Mouse (Mus musculus) NIH3T3 (cell line): ENCODE measurements around the gene Olfr390.

ENCODE experiments used
- DNase-seq: peaks from one replicate; pipeline ENCODE4 v3.0.0-alpha.2; 2012; ENCODE audit warnings: low read depth

The Olfr390 gene

DNA sequence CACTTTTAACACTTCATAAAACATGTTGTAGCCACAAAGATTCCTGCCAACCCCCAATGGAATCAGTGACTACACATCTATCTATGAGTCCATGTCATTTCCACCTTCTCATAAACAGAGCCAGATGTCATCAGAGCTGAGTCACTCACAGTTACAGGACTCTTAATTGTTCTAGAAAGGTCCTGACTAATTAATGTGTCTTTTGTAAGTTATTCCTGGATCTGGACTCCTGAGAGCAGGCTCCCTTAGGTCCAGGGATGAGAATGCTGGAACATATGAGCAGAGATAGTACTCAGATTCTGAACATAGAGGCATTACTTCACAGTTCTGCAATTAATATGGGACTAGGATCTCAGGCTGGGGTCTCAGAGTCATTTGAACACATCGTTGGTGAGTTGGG is at the start of gene Olfr390:
Gene Olfr390, plus strand, starts transcription at position 301 of the 400 bp plus-strand sequence.
- DNase-seq: no peak

DNA sequence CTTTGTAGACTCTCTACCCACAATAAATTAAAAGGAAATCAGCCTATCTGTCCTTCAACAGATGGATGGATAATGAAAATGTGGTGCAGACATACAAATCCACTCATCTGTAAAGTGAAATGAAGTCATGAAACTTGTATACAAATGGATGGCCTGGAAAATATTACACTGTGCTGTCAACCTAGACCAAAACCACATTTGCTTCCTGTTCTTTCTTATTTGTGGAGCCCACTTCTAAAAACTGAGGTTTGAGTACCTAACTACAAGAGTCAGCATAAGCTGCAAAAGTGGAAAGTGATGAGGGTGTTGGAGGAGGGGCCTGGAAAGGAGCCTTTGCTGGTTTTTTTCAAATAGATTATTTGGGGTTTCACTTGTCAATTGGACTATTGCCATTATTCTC is 23.6 kb upstream of the Olfr390 start:
- no peak for DNase-seq

DNA sequence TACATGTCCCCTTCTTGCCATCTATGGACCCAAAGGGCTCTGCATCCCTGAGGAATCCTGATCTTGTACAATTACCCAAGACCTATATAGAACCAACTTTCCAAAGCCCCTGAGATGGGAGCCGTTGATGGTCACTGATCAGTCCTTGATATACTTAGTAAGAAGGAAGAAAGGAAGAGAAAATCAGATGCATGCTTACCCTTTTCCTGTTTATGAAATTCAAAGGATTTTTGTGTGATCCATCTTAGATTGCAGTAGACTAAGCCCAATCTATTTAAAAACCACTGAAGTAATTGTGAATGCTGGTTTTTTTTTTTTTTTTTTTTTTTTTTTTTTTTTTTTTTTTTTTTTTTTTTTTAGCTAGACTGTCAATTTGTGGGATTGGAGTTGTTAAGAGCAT is 2.2 kb upstream of the Olfr390 start, which contains the start of gene Olfr389:
Gene Olfr389, minus strand, starts transcription at position 101 of the 400 bp plus-strand sequence.
- DNase-seq: no peak

DNA sequence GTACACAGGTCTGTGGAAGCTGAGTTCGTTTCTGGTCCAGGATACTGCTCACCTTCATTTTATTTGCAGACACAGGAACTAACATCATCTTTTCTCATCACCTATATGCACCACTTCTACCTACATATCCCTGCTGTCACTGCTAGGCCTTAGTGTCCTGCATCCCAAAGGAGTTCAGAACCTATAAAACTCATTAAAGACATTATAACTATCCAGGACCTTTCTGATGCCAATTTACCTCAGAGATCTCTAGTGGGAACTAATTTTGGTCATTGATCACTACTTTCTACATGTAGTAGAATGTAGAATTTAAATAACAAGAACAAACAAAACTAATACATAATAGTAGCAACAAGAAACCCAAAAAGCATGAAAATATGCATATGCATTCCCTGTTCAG is 20.2 kb downstream of the Olfr390 start, which contains the start of gene Olfr391-ps:
Gene Olfr391-ps, minus strand, starts transcription at position 101 of the 400 bp plus-strand sequence.
- DNase-seq: no peak

DNA sequence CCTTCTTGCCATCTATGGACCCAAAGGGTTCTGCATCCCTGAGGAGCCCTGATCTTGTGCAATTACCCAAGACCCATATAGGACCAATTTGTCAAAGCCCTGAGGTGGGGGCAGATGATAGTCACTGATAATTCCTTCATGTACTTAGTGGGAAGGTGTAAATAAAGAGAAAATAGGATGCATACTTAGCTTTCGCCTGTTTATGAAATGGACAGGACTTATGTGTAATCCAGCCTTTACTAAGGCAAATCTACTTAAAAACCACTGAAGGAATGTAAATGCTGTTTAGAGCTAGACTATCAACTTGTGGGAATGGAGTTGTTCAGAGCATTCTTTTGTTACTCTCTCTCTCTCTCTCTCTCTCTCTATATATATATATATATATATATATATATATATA is 34.2 kb downstream of the Olfr390 start, which contains the start of gene Olfr392:
Gene Olfr392, minus strand, starts transcription at position 101 of the 400 bp plus-strand sequence.
- DNase-seq: no peak
